Mouse (Mus musculus): ENCODE data around the gene Nomo1. TPM values are rescaled to one million over a fixed set of nuclear protein-coding genes. Genes with fewer than 3 reads are reported as not detected.

Gene Nomo1
- polyA plus RNA-seq, 1 experiment from 2014 or later: 26.4 TPM

- TF ChIP-seq CTCF (IDR thresholded peaks at IDR 0.05; ENCODE audit: low read depth): no peak
- H3K27me3 ChIP-seq (ENCODE audit: insufficient read depth, low read length): no peaks in the 10 kb centered on the region
- peaks cover 61% of the 10 kb centered on the region for H3K36me3 ChIP-seq (ENCODE audit: insufficient read depth)
- no peaks in the 10 kb centered on the region for H3K4me1 ChIP-seq (ENCODE audit: insufficient read depth)
- no peak overlapping the region for H3K9ac ChIP-seq
- no peaks in the 10 kb centered on the region for H3K9me3 ChIP-seq (ENCODE audit: low read depth, low read length)
- no peak overlapping the region for H3K27ac ChIP-seq (ENCODE audit: low read depth)
- DNase-seq (no peak), ATAC-seq (ENCODE audit: insufficient read depth) (no peak)
- H3K4me3 ChIP-seq (ENCODE audit: low read depth, low read length): no peak overlapping the region
- no peak overlapping the region for H3K4me2 ChIP-seq
- 94% methylated on average over 8 of the region's 8 CpGs for WGBS
These were observed 27.2 kb downstream of the Nomo1 start for GRCm38 (mm10) chr7:46060688-46061087.

- H3K27ac ChIP-seq (ENCODE audit: low read depth): no peak overlapping the region
- no peak for TF ChIP-seq CTCF (IDR thresholded peaks at IDR 0.05; ENCODE audit: low read depth)
These were observed 28.1 kb downstream of the Nomo1 start for GRCm38 (mm10) chr7:46061614-46062013.

GRCm38 (mm10) chr7:46063296-46063695, 29.8 kb downstream of the Nomo1 start:
- Histone ChIP-seq H3K4me1 (ENCODE audit: insufficient read depth) (no peaks in the 10 kb centered on the region), H3K4me3 (ENCODE audit: low read depth, low read length) (no peak overlapping the region), H3K9me3 (ENCODE audit: low read depth, low read length) (no peaks in the 10 kb centered on the region), H3K4me2 (no peak overlapping the region), H3K27me3 (ENCODE audit: insufficient read depth, low read length) (no peaks in the 10 kb centered on the region), H3K36me3 (ENCODE audit: insufficient read depth) (peaks cover 61% of the 10 kb centered on the region), H3K27ac (ENCODE audit: low read depth) (no peak overlapping the region), H3K9ac (no peak overlapping the region)
- ATAC-seq (ENCODE audit: insufficient read depth) (no peak), DNase-seq (no peak)
- 89% methylated on average over 6 of the region's 6 CpGs for WGBS
- no peak for TF ChIP-seq CTCF (IDR thresholded peaks at IDR 0.05; ENCODE audit: low read depth)

More at GRCm38 (mm10) chr7:46061614-46062013, 28.1 kb downstream of the Nomo1 start:
- no peak overlapping the region for H3K9ac ChIP-seq
- no peaks in the 10 kb centered on the region for H3K9me3 ChIP-seq (ENCODE audit: low read depth, low read length)
- H3K4me1 ChIP-seq (ENCODE audit: insufficient read depth): no peaks in the 10 kb centered on the region
- 88% methylated on average over 16 of the region's 16 CpGs for WGBS
- DNase-seq: no peak
- no peaks in the 10 kb centered on the region for H3K27me3 ChIP-seq (ENCODE audit: insufficient read depth, low read length)
- H3K36me3 ChIP-seq (ENCODE audit: insufficient read depth): peaks cover 60% of the 10 kb centered on the region
- no peak overlapping the region for H3K4me2 ChIP-seq
- no peak for ATAC-seq (ENCODE audit: insufficient read depth)
- no peak overlapping the region for H3K4me3 ChIP-seq (ENCODE audit: low read depth, low read length)

GRCm38 (mm10) chr7:46068831-46069230, 35.3 kb downstream of the Nomo1 start:
- Histone ChIP-seq H3K4me3 (ENCODE audit: low read depth, low read length) (no peak overlapping the region), H3K9me3 (ENCODE audit: low read depth, low read length) (no peaks in the 10 kb centered on the region), H3K4me1 (ENCODE audit: insufficient read depth) (no peaks in the 10 kb centered on the region), H3K9ac (no peak overlapping the region), H3K36me3 (ENCODE audit: insufficient read depth) (peaks cover 78% of the 10 kb centered on the region), H3K27ac (ENCODE audit: low read depth) (no peak overlapping the region), H3K27me3 (ENCODE audit: insufficient read depth, low read length) (no peaks in the 10 kb centered on the region), H3K4me2 (no peak overlapping the region)
- no peak for TF ChIP-seq CTCF (IDR thresholded peaks at IDR 0.05; ENCODE audit: low read depth)
- DNase-seq: no peak
- no peak for ATAC-seq (ENCODE audit: insufficient read depth)
- WGBS: 92% methylated on average over 8 of the region's 8 CpGs

- no peak for TF ChIP-seq CTCF (IDR thresholded peaks at IDR 0.05; ENCODE audit: low read depth)
- no peak overlapping the region for H3K27ac ChIP-seq (ENCODE audit: low read depth)
- H3K4me3 ChIP-seq (ENCODE audit: low read depth, low read length): no peak overlapping the region
- no peak overlapping the region for H3K9ac ChIP-seq
- no peaks in the 10 kb centered on the region for H3K27me3 ChIP-seq (ENCODE audit: insufficient read depth, low read length)
- no peaks in the 10 kb centered on the region for H3K4me1 ChIP-seq (ENCODE audit: insufficient read depth)
- no peaks in the 10 kb centered on the region for H3K9me3 ChIP-seq (ENCODE audit: low read depth, low read length)
- no peak for DNase-seq
- 81% methylated on average over 7 of the region's 7 CpGs for WGBS
- no peak for ATAC-seq (ENCODE audit: insufficient read depth)
- H3K4me2 ChIP-seq: no peak overlapping the region
- H3K36me3 ChIP-seq (ENCODE audit: insufficient read depth): peaks cover 84% of the 10 kb centered on the region
These were observed 43.3 kb downstream of the Nomo1 start for GRCm38 (mm10) chr7:46076844-46077243.

- H3K27me3 ChIP-seq (ENCODE audit: insufficient read depth, low read length): no peaks in the 10 kb centered on the region
- H3K27ac ChIP-seq (ENCODE audit: low read depth): no peak overlapping the region
- H3K4me2 ChIP-seq: no peak overlapping the region
- ATAC-seq (ENCODE audit: insufficient read depth) (no peak), DNase-seq (no peak)
- 73% methylated on average over 12 of the region's 12 CpGs for WGBS
- no peaks in the 10 kb centered on the region for H3K9me3 ChIP-seq (ENCODE audit: low read depth, low read length)
- H3K4me3 ChIP-seq (ENCODE audit: low read depth, low read length): no peak overlapping the region
- TF ChIP-seq CTCF (IDR thresholded peaks at IDR 0.05; ENCODE audit: low read depth): no peak
- no peak overlapping the region for H3K9ac ChIP-seq
- peaks cover 85% of the 10 kb centered on the region for H3K36me3 ChIP-seq (ENCODE audit: insufficient read depth)
- H3K4me1 ChIP-seq (ENCODE audit: insufficient read depth): no peaks in the 10 kb centered on the region
These were observed 44.2 kb downstream of the Nomo1 start for GRCm38 (mm10) chr7:46077675-46078074.

- ATAC-seq (ENCODE audit: insufficient read depth): no peak
- H3K9me3 ChIP-seq (ENCODE audit: low read depth, low read length): no peaks in the 10 kb centered on the region
- H3K27ac ChIP-seq (ENCODE audit: low read depth): no peak overlapping the region
- no peak for DNase-seq
- no peak overlapping the region for H3K9ac ChIP-seq
- no peaks in the 10 kb centered on the region for H3K27me3 ChIP-seq (ENCODE audit: insufficient read depth, low read length)
- peaks cover 48% of the 10 kb centered on the region for H3K36me3 ChIP-seq (ENCODE audit: insufficient read depth)
- WGBS: 74% methylated on average over 10 of the region's 10 CpGs
- no peak for TF ChIP-seq CTCF (IDR thresholded peaks at IDR 0.05; ENCODE audit: low read depth)
- H3K4me2 ChIP-seq: no peak overlapping the region
- no peaks in the 10 kb centered on the region for H3K4me1 ChIP-seq (ENCODE audit: insufficient read depth)
- H3K4me3 ChIP-seq (ENCODE audit: low read depth, low read length): no peak overlapping the region
These were observed 50.5 kb downstream of the Nomo1 start for GRCm38 (mm10) chr7:46084024-46084423.

All from lung, embryonic 14.5 days (tissue).